Mouse (Mus musculus): Measurements from ENCODE around the gene Adamts17. TPM values are rescaled to one million over a fixed set of nuclear protein-coding genes. Genes with fewer than 3 reads are reported as not detected.

Adamts17 gene
- total RNA-seq, 2 experiments from 2014 or later: 0.07 TPM; not detected in 1

- ATAC-seq (ENCODE audit: poor library complexity, severe bottlenecking): no peak
Measured at GRCm38 (mm10) chr7:67027216-67027615, 187.7 kb downstream of the Adamts17 start.

GRCm38 (mm10) chr7:67027696-67028095 lies 188.2 kb downstream of the Adamts17 start:
- no peak for ATAC-seq (ENCODE audit: poor library complexity, severe bottlenecking)

- 0 out of 2 replicates have a peak, but pooled peaks have one; percentile 24 for ATAC-seq (ENCODE audit: poor library complexity, severe bottlenecking)
Measured at GRCm38 (mm10) chr7:67028902-67029301, 189.4 kb downstream of the Adamts17 start.

DNA sequence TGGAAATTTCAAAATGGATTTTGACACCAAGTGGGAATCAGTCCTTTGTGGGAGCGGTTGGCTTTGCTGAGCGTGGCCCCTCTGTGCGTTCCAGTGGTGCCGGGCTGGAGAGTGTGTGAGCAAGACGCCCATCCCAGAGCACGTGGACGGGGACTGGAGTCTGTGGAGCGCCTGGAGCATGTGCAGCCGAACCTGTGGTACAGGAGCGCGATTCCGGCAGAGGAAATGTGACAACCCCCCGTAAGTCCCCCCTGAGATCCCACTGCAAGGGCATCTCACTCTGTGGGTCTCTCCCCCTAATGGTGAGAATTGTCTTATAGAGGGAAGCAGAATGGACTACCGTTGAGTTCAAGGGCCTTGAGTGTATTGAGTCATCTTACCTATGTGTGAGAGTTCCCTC lies 189.9 kb downstream of the Adamts17 start:
- ATAC-seq (ENCODE audit: poor library complexity, severe bottlenecking): no peak

DNA sequence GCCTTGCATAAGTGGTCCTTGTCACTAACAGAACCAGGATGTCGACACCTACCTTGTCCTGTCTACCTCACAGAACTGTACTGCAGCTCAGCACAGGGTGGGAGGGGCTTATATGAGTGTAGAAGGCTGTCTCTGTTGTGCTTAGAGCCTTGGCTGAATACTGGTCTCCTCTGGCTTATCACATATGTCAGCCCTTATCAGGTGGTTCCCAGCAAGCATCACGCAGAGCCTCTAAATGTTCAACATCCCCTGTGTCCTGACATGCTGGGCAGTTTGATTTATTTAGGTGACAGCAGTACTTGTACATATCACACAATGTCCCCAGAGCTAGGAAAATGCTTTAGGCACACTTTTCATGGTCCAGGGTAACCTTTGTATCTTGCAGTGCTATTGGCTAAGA lies 191.7 kb downstream of the Adamts17 start:
- no peak for ATAC-seq (ENCODE audit: poor library complexity, severe bottlenecking)

DNA sequence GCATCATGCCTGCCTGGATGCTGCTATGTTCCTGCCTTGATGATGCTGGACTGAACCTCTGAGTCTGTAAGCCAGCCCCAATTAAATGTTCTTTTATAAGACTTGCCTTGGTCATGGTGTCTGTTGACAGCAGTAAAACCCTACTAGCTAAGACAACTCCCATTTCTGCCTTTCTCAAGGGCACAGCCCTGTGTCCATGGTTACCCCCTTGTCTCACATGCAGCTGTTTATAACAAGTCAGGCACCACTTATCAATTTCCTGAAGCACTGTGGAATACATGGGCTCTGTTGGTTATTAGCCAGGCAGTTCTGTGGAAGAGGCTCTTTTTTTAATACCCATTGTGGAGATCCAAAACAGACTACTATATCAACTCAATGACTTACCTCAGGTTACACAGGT lies 193.1 kb downstream of the Adamts17 start:
- ATAC-seq (ENCODE audit: poor library complexity, severe bottlenecking): no peak

GRCm38 (mm10) chr7:67034369-67034768 lies 194.8 kb downstream of the Adamts17 start:
- ATAC-seq (ENCODE audit: poor library complexity, severe bottlenecking): no peak

DNA sequence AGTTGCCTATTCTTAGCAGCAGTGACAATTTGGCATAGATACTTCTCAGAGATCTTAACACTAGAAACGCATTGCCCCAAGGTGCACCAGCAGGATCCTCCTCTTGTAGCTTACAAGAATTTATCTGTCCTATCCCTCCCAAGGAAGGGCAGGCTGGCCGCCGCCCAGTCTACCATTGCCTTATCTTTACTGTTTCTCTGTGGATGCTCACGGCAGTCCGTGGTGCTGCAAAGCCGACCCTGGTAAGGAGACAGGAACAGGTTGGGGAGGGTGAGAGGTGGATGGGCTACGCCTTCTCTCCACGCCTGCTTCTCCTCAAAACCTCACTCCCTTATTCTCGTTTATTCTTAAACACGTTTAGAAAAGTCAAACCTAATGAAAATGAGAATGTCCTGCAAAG lies 195.7 kb downstream of the Adamts17 start:
- no peak for ATAC-seq (ENCODE audit: poor library complexity, severe bottlenecking)

DNA sequence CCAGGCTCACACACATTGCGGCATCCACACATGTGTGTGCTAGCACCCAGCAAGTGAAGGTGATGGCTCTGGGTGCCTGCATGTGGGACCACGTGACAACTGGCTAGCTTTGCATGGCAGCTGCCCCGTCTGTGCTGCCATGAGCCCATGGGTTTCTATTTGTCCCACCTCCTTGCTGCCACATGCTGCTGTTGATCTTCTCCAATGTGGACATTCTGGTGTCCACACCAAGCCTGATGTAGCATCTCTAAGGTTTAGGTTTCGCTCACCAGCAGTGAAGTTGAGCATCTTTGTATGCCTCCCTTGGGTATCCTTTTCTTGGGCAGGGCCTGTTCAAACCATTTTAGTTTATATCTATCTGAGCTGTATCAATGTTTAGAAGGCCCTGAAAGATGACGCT lies 196.1 kb downstream of the Adamts17 start:
- ATAC-seq (ENCODE audit: poor library complexity, severe bottlenecking): no peak

- no peak for ATAC-seq (ENCODE audit: poor library complexity, severe bottlenecking)
Measured at GRCm38 (mm10) chr7:67036502-67037485, 197.3 kb downstream of the Adamts17 start.

GRCm38 (mm10) chr7:67037726-67038520 lies 198.4 kb downstream of the Adamts17 start:
- no peak for ATAC-seq (ENCODE audit: poor library complexity, severe bottlenecking)

DNA sequence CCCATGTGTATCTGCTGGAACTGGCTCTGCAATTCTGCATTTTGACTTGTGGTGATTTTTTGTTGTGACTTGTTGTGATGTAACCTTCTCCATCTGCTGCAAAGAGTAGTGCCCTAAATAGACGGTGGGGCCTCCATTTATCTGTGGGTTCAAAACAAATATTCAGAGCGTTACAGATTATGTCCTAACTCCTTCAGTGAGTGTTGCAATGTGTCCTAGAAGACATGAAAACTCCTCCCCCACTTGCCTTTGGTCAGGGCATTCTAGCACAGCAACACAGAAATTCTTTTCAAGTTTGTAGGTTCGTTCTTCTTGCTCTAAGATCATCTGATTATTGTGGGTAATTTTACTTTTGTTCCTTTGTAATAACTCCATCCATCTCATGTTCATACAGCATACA lies 199.6 kb downstream of the Adamts17 start:
- no peak for ATAC-seq (ENCODE audit: poor library complexity, severe bottlenecking)

DNA sequence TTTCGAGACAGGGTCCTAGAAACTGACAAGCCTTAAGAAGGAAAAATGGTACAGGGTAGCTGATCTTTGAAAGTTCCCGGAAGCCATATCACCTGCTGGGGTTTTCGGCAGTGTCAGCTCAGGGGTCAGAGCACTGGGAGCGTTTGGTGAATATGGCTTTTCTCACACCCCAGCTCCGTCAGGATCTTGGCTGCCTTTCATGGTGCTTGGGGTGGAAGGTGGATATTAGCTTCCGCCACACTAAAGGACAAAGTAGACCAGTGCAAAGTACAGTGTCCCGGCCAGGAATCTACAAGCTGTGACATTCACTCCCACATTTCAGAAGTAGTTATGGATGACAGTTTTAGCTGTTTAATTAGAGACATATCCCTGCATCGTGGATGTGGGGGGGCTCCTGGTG lies 200.3 kb downstream of the Adamts17 start:
- ATAC-seq (ENCODE audit: poor library complexity, severe bottlenecking): no peak

GRCm38 (mm10) chr7:67041685-67042084 lies 202.2 kb downstream of the Adamts17 start:
- ATAC-seq (ENCODE audit: poor library complexity, severe bottlenecking): no peak

DNA sequence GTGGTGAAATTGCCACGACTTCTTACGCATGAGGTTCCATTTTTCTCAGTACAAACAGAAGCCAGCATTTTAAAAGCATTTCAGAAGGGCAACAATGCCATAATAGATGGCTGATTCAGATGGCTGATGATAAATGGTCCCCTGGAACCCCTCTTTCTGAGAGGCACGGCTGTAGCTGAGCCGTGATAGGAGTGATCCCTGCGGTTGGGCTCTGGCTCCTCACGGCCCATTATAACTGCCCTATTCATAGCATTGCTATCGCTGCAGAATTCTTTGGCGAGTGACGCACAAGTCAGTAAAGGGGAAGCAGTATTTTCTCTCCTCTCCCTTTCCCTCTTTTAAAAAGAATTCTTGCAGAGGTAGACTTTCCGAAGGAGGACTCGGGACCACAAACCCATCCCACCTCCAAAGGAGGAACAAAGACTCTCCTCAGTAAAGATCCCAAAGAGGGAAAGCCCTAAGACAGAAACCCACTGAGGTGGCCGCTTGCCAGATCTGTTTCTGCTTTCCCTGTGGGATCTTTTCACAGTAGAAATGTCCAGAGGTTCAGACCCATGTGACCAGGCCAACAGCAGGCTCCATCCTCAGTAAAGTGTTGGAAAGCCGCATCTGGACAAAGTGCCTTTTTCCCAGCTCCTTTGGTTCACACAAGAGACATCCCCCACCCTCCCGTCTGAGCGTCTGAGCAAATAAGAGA lies 204.7 kb downstream of the Adamts17 start:
- ATAC-seq (ENCODE audit: poor library complexity, severe bottlenecking): no peak

GRCm38 (mm10) chr7:67045202-67045601 lies 205.7 kb downstream of the Adamts17 start:
- ATAC-seq (ENCODE audit: poor library complexity, severe bottlenecking): no peak

GRCm38 (mm10) chr7:67049206-67049605 lies 209.7 kb downstream of the Adamts17 start:
- ATAC-seq (ENCODE audit: poor library complexity, severe bottlenecking): no peak

DNA sequence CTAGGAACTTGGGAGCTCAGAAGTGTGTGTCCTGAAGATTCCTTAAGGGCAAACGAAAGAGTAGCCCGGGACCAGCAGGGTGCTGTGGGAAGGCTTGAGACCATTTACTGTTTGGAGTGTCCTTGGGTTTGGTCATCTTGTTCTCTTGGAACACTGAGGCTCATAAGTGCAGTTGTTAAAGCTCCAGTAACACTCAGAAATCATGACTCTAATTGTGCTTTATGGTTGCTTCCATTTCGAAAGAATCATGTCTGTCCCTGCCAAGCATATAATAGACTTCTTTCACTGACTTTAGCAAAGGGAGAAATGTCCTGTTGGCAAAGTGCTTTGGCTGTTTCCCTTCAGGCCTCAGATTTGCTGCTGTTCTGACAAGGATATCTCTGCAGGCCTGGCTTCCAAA lies 210.9 kb downstream of the Adamts17 start:
- no peak for ATAC-seq (ENCODE audit: poor library complexity, severe bottlenecking)

DNA sequence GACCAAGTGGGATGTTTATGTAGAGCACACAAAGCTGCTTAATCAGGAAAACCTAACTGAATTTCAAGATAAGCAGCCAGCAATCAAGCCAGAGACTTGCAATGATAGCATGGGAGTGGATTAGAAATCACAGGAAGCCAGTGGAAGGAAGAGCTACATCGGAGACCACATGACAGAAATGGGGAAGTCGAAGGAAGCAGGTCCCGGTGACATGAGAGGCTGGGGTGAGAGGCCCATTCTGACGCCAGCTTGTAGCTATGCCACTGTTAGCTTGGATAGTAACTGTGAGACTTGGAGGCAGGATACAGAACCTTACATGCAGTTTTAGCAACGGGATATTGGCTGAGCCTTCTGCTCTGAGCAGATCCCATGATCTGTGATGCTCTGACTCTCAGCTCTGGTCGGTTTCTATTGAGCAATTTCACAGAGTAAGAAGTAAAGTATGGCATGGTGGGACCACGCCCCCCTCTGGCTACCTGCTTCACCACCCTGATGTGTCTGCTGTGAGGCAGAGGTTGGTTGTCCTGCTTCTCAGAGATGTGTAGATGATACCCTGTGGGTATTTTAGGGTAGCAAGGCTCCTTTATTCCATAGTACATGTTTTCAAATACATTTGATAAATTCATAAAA lies 211.7 kb downstream of the Adamts17 start:
- ATAC-seq (ENCODE audit: poor library complexity, severe bottlenecking): peak; percentile 91

DNA sequence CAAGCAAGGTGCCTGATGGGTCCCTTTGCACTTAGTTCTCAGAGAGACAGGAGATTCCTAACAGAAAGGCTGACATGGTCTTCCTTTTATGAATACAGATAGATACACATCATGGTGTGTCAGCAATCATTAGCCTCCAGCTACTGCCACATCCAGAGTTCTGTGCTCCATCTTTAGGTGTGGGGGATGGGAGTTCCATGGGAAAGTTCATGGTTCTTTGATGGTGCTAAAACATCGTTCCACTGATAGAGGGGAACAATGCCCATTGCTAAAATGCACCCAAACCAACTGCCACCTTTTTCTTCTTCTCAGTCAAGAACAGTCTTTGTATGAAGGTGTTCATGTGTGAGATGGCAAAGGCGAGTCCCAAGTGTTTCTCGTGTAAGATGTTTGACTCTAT lies 215.3 kb downstream of the Adamts17 start:
- ATAC-seq (ENCODE audit: poor library complexity, severe bottlenecking): no peak

- ATAC-seq (ENCODE audit: poor library complexity, severe bottlenecking): no peak
Measured at GRCm38 (mm10) chr7:67055510-67055909, 216.0 kb downstream of the Adamts17 start.
